Mouse (Mus musculus): ENCODE results near the gene Ctnna2. TPM values are rescaled to one million over a fixed set of nuclear protein-coding genes. Genes with fewer than 3 reads are reported as not detected.

The Ctnna2 gene
- total RNA-seq, 1 experiment from 2014 or later = not detected

DNA sequence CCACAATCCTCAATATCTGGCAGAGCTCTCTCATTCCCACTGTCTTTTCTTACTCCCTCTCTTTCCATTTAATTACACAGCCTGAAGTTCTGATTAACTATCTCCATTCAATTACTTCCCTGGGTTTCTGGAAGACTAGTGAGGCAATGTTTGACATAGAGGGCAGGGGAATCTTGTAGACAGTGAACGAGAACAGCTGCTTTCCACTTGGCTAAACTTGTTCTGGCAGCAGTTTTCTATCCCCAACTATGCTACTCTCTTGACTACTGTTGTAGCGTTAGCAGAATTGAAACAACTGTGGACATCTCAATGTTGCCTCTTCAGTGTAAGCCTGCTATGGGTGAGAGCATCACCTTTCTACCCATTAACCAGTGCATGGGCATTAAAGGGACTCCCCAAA is 463.0 kb downstream of the Ctnna2 start:
- no peak for ATAC-seq (replicated peaks in 1 of 2; ENCODE audit: insufficient read depth in 1 of 2, low FRiP score in 2 of 2, low TSS enrichment in 1 of 2, low read depth in 1 of 2, poor library complexity in 2 of 2, severe bottlenecking in 2 of 2)

- no peak for ATAC-seq (replicated peaks in 1 of 2; ENCODE audit: insufficient read depth in 1 of 2, low FRiP score in 2 of 2, low TSS enrichment in 1 of 2, low read depth in 1 of 2, poor library complexity in 2 of 2, severe bottlenecking in 2 of 2)
Observed at GRCm38 (mm10) chr6:77511805-77512204, 467.7 kb downstream of the Ctnna2 start.

- ATAC-seq (replicated peaks in 1 of 2; ENCODE audit: insufficient read depth in 1 of 2, low FRiP score in 2 of 2, low TSS enrichment in 1 of 2, low read depth in 1 of 2, poor library complexity in 2 of 2, severe bottlenecking in 2 of 2) = no peak
Observed at GRCm38 (mm10) chr6:77491721-77492120, 487.8 kb downstream of the Ctnna2 start.

DNA sequence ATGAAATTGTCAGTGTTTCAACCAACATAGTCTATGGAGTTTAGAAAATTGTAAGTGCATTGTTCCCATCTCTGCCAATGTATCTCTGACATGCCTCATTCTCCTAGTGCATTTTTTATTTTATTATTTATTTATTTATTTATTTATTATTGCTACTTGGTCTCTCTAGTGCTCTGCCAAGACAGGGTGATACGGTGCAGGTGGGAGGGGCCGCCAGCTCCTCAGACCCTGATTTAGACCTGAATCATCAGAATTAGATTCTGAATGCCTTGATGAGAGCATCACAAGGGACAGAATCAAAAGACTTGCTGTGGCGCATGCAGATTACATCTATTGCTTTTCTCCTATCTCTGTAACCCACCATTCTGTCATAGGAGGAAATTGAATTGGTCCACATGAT is 492.8 kb downstream of the Ctnna2 start:
- no peak for ATAC-seq (replicated peaks in 1 of 2; ENCODE audit: insufficient read depth in 1 of 2, low FRiP score in 2 of 2, low TSS enrichment in 1 of 2, low read depth in 1 of 2, poor library complexity in 2 of 2, severe bottlenecking in 2 of 2)

DNA sequence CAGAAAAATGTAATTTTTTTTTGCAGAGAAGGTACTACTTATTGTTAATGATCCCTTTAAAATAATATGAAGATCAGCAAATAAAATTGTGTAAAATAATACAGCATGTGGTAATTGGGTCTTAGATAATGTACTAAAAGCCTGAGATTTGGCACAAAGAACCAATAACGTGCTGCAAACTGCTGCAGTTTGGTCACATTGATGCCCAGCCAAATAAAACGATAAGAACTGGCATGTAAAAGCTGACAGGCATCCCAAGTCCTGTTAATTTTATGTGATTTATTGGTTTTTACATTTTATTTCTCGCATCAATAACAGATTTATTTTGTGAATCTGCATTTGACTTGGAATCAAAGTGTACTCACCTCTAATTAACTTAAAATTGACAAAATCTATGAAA is 497.4 kb downstream of the Ctnna2 start:
- no peak for ATAC-seq (replicated peaks in 1 of 2; ENCODE audit: insufficient read depth in 1 of 2, low FRiP score in 2 of 2, low TSS enrichment in 1 of 2, low read depth in 1 of 2, poor library complexity in 2 of 2, severe bottlenecking in 2 of 2)

DNA sequence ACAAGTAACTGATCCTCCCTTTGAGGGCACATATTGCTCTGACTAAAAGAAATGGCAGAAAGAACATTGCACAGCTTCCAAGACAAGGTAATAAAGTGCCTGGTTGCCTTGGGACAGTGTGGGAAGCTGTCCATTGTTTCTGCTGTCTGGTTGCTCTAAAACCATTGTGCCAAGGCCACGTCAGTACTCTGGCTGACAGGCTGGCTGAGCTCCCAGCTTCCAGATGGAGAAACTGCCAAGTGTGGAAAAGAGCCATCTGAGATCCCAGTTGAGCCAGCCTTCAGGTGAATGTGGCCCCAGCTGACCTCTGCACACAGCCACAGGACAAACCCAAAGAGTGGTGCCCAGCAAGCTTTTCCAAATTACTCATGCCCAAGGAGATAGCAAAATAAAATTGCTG is 504.1 kb downstream of the Ctnna2 start:
- no peak for ATAC-seq (replicated peaks in 1 of 2; ENCODE audit: insufficient read depth in 1 of 2, low FRiP score in 2 of 2, low TSS enrichment in 1 of 2, low read depth in 1 of 2, poor library complexity in 2 of 2, severe bottlenecking in 2 of 2)

DNA sequence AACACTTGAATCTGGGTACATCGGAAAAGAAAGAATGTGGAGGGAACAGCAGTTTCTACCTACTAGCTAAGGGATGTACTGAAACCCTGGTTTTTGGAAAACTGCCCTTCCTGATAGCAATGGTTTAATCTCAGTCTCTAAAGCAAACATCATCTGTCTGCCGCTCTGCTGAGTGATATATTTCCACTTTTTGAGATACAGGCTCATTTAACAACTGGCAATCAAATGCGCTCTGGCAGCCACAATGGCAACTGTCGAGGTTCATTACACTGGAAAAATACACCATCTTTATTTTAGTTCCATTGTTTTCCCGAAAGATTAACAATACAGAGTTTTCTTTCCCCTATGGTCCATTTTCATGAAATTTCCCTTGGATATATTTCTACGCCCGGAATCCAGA is 506.2 kb downstream of the Ctnna2 start:
- no peak for ATAC-seq (replicated peaks in 1 of 2; ENCODE audit: insufficient read depth in 1 of 2, low FRiP score in 2 of 2, low TSS enrichment in 1 of 2, low read depth in 1 of 2, poor library complexity in 2 of 2, severe bottlenecking in 2 of 2)

DNA sequence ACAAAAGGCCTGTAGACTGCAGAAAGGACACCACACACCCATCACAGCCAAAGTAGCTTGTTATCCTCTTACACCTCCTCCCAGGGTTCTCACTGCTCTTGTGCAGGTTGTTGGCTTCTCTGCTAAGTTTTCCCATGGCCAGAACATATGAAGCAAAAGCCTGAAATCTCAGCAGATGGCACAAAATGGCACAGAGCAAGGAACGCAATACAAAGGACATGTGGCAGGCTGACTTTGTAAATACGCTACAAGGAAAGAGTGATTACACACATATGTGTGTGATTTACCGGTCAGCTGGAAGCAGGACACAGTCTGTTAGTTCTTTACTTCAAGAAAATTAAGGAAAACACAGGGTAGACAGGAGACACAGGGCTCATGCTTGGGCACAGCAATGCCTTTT is 511.4 kb downstream of the Ctnna2 start:
- no peak for ATAC-seq (replicated peaks in 1 of 2; ENCODE audit: insufficient read depth in 1 of 2, low FRiP score in 2 of 2, low TSS enrichment in 1 of 2, low read depth in 1 of 2, poor library complexity in 2 of 2, severe bottlenecking in 2 of 2)

DNA sequence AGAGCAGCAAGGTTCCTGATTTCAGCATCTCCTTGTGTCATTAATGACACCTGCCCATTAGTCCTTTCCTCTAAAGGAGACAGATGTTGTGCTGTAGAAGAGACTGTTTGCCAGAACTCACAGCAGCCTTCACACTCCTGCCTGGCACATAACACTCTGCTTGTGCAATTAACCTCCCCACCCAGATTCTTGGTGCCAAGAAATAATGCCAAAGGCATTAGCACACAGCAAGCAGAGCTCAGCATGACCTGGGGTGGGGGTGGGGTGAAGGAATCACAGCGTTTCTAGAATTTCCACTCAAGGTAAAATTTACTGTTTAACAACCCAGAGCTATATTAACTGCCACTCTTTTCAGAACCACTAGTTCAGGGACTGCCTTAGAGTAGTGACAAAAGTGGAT is 516.8 kb downstream of the Ctnna2 start:
- no peak for ATAC-seq (replicated peaks in 1 of 2; ENCODE audit: insufficient read depth in 1 of 2, low FRiP score in 2 of 2, low TSS enrichment in 1 of 2, low read depth in 1 of 2, poor library complexity in 2 of 2, severe bottlenecking in 2 of 2)

DNA sequence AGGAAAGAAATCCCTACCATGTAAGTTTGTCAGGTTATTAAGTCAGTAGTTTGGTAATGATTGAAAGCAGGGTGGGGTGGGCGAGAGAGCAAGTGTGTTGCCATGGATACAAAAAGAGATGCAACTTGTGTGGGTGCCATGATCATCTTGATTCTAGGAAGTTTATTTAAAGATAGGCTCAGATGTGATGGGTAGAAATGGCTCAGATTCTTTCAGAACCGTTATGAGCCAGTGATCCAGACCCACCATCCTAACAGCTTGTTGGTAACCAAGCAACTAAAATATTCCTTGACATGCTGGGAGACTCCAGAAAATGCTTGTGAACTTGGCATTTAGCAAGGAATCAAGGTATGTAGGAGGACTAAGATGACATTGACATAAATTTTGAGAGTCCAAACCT is 521.6 kb downstream of the Ctnna2 start:
- no peak for ATAC-seq (replicated peaks in 1 of 2; ENCODE audit: insufficient read depth in 1 of 2, low FRiP score in 2 of 2, low TSS enrichment in 1 of 2, low read depth in 1 of 2, poor library complexity in 2 of 2, severe bottlenecking in 2 of 2)

GRCm38 (mm10) chr6:77446861-77447260 is 532.6 kb downstream of the Ctnna2 start:
- no peak for ATAC-seq (replicated peaks in 1 of 2; ENCODE audit: insufficient read depth in 1 of 2, low FRiP score in 2 of 2, low TSS enrichment in 1 of 2, low read depth in 1 of 2, poor library complexity in 2 of 2, severe bottlenecking in 2 of 2)

- no peak for ATAC-seq (replicated peaks in 1 of 2; ENCODE audit: insufficient read depth in 1 of 2, low FRiP score in 2 of 2, low TSS enrichment in 1 of 2, low read depth in 1 of 2, poor library complexity in 2 of 2, severe bottlenecking in 2 of 2)
Observed at GRCm38 (mm10) chr6:77443906-77444305, 535.6 kb downstream of the Ctnna2 start.

DNA sequence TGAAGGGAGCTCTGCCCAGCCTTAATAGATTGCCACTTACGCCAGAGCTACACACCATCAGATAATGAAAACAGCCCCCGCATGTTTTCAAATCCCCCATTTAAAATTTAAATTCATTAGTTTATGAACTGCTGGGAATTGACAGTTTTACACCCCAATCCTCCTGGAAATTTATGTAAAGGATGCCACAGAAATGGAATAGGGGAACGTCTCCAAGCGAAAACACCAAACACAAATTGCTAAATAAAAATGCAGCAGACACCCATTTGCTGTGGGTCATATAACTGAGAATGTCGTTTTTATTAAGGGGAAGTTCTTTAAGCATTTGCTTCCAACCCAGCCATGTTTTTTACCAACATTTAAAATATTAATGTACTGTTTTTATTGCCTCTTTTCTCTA is 538.4 kb downstream of the Ctnna2 start:
- ATAC-seq (replicated peaks in 1 of 2; ENCODE audit: insufficient read depth in 1 of 2, low FRiP score in 2 of 2, low TSS enrichment in 1 of 2, low read depth in 1 of 2, poor library complexity in 2 of 2, severe bottlenecking in 2 of 2) = no peak

- no peak for ATAC-seq (replicated peaks in 1 of 2; ENCODE audit: insufficient read depth in 1 of 2, low FRiP score in 2 of 2, low TSS enrichment in 1 of 2, low read depth in 1 of 2, poor library complexity in 2 of 2, severe bottlenecking in 2 of 2)
Observed at GRCm38 (mm10) chr6:77430381-77430780, 549.1 kb downstream of the Ctnna2 start.

DNA sequence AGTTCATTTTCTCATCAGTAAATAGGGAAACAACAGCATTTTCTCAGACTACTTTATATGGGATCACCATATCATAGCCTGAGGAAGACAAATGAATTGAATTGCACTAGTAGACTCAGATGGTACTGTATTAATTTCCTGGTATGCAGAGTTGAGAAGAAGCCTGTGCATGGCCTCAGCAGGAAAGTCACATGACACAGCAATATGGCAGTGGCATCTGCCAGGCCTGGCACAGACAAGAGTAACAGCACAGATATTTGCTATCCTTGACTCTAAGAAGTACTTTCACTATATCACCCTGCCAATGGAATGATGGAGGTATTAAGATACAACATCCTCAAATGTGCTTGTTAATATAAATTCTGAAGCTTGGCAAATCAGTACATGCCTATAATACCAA is 553.8 kb downstream of the Ctnna2 start:
- no peak for ATAC-seq (replicated peaks in 1 of 2; ENCODE audit: insufficient read depth in 1 of 2, low FRiP score in 2 of 2, low TSS enrichment in 1 of 2, low read depth in 1 of 2, poor library complexity in 2 of 2, severe bottlenecking in 2 of 2)

DNA sequence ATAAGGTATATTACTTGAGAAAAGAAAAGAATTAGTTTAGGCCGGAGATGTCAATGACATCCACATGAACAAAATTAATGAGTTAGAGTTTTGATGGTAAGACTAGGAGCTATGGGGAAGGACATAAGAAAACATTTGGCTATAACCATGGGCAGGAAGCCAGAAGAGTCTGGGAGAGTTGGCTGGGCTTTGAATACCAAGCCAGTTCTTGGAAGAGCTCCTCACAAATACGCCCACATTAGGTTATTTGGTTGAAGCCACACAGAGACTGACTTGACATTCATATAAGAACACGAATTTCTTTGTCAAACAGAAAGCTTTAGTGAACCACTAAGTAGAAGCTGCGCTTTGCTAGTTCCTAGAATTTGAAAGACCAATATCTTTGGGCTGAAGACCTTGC is 554.7 kb downstream of the Ctnna2 start:
- no peak for ATAC-seq (replicated peaks in 1 of 2; ENCODE audit: insufficient read depth in 1 of 2, low FRiP score in 2 of 2, low TSS enrichment in 1 of 2, low read depth in 1 of 2, poor library complexity in 2 of 2, severe bottlenecking in 2 of 2)

DNA sequence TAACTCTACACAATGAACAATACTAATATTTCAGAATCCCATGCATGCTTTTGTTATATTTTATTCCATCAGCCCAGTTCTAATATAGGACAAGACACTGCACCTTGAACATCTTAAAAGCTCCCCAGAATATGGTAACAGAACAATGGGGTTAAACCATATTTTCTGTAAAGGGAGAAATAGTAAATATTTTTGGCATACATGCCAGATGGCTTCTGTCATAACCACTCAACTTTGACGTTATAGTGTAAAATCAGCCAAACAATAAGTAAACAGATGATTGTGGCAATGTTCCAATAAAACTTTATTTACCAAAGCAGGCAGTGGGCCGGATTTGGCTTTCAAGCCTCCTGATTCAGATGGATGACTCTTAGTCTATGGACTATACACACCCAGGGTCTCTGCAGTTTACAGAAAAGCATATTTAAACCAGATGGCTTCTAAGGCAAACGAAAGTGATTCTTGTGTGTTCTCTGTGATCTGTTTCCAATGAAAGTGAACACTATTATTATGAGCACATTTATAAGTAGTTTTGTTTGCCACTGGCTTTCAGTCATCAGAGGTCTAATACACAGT is 557.8 kb downstream of the Ctnna2 start:
- ATAC-seq (replicated peaks in 1 of 2; ENCODE audit: insufficient read depth in 1 of 2, low FRiP score in 2 of 2, low TSS enrichment in 1 of 2, low read depth in 1 of 2, poor library complexity in 2 of 2, severe bottlenecking in 2 of 2) = no peak

- ATAC-seq (replicated peaks in 1 of 2; ENCODE audit: insufficient read depth in 1 of 2, low FRiP score in 2 of 2, low TSS enrichment in 1 of 2, low read depth in 1 of 2, poor library complexity in 2 of 2, severe bottlenecking in 2 of 2) = no peak
Observed at GRCm38 (mm10) chr6:77416999-77417398, 562.5 kb downstream of the Ctnna2 start.

DNA sequence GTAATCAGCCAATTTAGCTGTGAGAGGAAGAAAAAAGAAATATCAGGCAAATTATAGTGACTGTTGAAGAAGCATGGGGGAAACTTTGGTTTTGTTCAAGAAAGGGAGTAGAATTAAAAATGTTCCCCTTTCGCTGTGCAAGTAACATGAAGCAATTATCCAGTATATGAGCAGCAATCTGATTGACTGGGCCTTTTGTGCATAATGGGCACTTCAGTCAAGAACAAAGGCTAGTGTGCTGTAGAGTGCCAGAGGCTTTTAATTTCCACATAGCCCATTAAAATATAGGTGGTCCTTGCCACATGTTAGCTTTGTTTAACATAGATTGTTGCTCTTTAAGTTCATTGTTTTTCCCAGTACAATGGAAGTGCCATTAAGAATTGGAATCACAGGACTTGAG is 566.0 kb downstream of the Ctnna2 start:
- no peak for ATAC-seq (replicated peaks in 1 of 2; ENCODE audit: insufficient read depth in 1 of 2, low FRiP score in 2 of 2, low TSS enrichment in 1 of 2, low read depth in 1 of 2, poor library complexity in 2 of 2, severe bottlenecking in 2 of 2)

DNA sequence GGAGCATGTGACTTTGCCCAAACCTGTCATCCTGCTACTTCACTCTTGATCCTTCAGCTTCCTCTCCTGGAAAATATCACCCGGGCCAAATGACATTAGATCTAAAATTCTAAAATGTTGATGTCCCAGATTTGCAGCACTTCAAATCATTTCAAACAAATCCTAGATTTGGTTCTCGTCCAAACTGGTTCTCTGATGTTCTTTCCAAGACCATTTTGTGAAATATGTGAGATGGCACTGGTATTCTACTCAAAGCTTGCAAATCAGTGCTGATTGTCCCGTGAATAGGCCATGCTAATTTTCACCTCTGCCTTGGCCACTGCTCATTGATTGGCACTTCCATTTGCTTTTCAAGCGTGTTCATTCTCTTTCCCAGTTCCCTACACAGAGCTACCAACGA is 571.0 kb downstream of the Ctnna2 start:
- no peak for ATAC-seq (replicated peaks in 1 of 2; ENCODE audit: insufficient read depth in 1 of 2, low FRiP score in 2 of 2, low TSS enrichment in 1 of 2, low read depth in 1 of 2, poor library complexity in 2 of 2, severe bottlenecking in 2 of 2)

All from hematopoietic stem cell, adult 5-6 weeks (primary cell).